Mouse (Mus musculus) myocyte (in vitro differentiated cells): ENCODE measurements around the gene Shisa9. TPM values are rescaled to one million over a fixed set of nuclear protein-coding genes. Genes with fewer than 3 reads are reported as not detected.
"Not testable (repeated sequence)": the region's sequence is repeated elsewhere in the genome, so short reads cannot be mapped to it uniquely, and the experiment has no call there.

Experiments
- H3K27me3 ChIP-seq: one replicate; pipeline ENCODE4 v1.6.1; 2011; ENCODE audit not compliant: control insufficient read depth, insufficient read depth, insufficient read length
- H3K36me3 ChIP-seq: one replicate; pipeline ENCODE4 v1.6.1; 2011; ENCODE audit not compliant: control insufficient read depth, insufficient read depth
- H3K4me2 ChIP-seq: one replicate; pipeline ENCODE4 v1.6.1; 2011; ENCODE audit warnings: low read depth, control low read depth
- H3K4me3 ChIP-seq: one replicate; pipeline ENCODE4 v1.5.1; 2011; ENCODE audit warnings: mild to moderate bottlenecking, control low read depth, moderate library complexity
- H3K79me2 ChIP-seq: one replicate; pipeline ENCODE4 v1.6.1; 2011; ENCODE audit not compliant: control insufficient read depth, insufficient read depth
- H3ac ChIP-seq: one replicate; pipeline ENCODE4 v1.6.1; 2011; ENCODE audit not compliant: control insufficient read depth, insufficient read length
- CEBPB ChIP-seq: IDR thresholded peaks from 2 replicates; pipeline ENCODE4 v1.6.1; 2011; ENCODE audit warnings: mild to moderate bottlenecking, moderate library complexity; ENCODE audit not compliant: poor library complexity, insufficient read depth, severe bottlenecking
- E2F4 ChIP-seq: IDR thresholded peaks from one replicate; pipeline ENCODE4 v1.6.1; 2011; ENCODE audit warnings: mild to moderate bottlenecking, control low read depth, moderate library complexity; ENCODE audit not compliant: insufficient read depth
- MAX ChIP-seq: IDR thresholded peaks from one replicate; pipeline ENCODE4 v1.6.1; 2011; ENCODE audit warnings: low read depth, mild to moderate bottlenecking, control low read depth
- MYOD1 ChIP-seq, 3 experiments: IDR thresholded peaks; one replicate each; pipeline ENCODE4 v1.6.1; 2011; ENCODE audit warnings: control low read depth in 2 of 3, low read depth in 2 of 3, mild to moderate bottlenecking in 2 of 3, moderate library complexity in 1 of 3; ENCODE audit not compliant: insufficient read length in 2 of 3, control insufficient read depth in 1 of 3
- MYOG ChIP-seq, 3 experiments: IDR thresholded peaks; one replicate each; pipeline ENCODE4 v1.6.1; 2011; ENCODE audit warnings: control low read depth in 2 of 3, low read depth in 2 of 3, mild to moderate bottlenecking in 2 of 3; ENCODE audit not compliant: insufficient read length in 2 of 3, control insufficient read depth in 1 of 3, insufficient read depth in 1 of 3
- POLR2A ChIP-seq: IDR thresholded peaks from one replicate; pipeline ENCODE4 v1.6.1; 2011; ENCODE audit warnings: low read depth, mild to moderate bottlenecking, control low read depth, moderate library complexity; ENCODE audit not compliant: insufficient read length
- POLR2AphosphoS2 ChIP-seq: IDR thresholded peaks from one replicate; pipeline ENCODE4 v1.6.1; 2011; ENCODE audit warnings: low read depth, control low read depth; ENCODE audit not compliant: insufficient read length
- REST ChIP-seq: IDR thresholded peaks from one replicate; pipeline ENCODE4 v1.6.1; 2011; ENCODE audit warnings: mild to moderate bottlenecking, control low read depth, moderate library complexity; ENCODE audit not compliant: insufficient read depth, insufficient read length
- SRF ChIP-seq: IDR thresholded peaks from one replicate; pipeline ENCODE4 v1.6.1; 2011; ENCODE audit warnings: low read depth; ENCODE audit not compliant: control insufficient read depth, insufficient read length
- TCF12 ChIP-seq: IDR thresholded peaks from one replicate; pipeline ENCODE4 v1.6.1; 2011; ENCODE audit warnings: mild to moderate bottlenecking, control low read depth; ENCODE audit not compliant: poor library complexity, insufficient read depth, severe bottlenecking
- TCF3 ChIP-seq: IDR thresholded peaks from one replicate; pipeline ENCODE4 v1.6.1; 2011; ENCODE audit warnings: low read depth, control low read depth; ENCODE audit not compliant: insufficient read length
- USF1 ChIP-seq: IDR thresholded peaks from one replicate; pipeline ENCODE4 v1.6.1; 2011; ENCODE audit warnings: low read depth, mild to moderate bottlenecking, control low read depth, moderate library complexity
- polyA plus RNA-seq: library from polyadenylated mRNA; unstranded; fragments of >200 nt; fragmentation: generic; extraction: Trizol; gene quantifications from one replicate; pipeline ENCODE4 v1.2.1, GENCODE M21; 2012; ENCODE audit warnings: missing spikeins

The Shisa9 gene
- polyA plus RNA-seq, result not detected

- TF ChIP-seq TCF12 (no peak), USF1 (no peak), REST (no peak), POLR2AphosphoS2 (no peak)
- no peak within 1 kb of the TSS for H3K4me2 ChIP-seq
- peaks cover 38% of the 10 kb centered on the region for H3K27me3 ChIP-seq
- no peaks in the 10 kb centered on the region for H3K36me3 ChIP-seq
- no peak within 1 kb of the TSS for H3K4me3 ChIP-seq
- H3K79me2 ChIP-seq, result no peaks in the 10 kb centered on the region
- H3ac ChIP-seq, result no peak within 1 kb of the TSS
Observed at GRCm38 (mm10) chr16:11983616-11984270, at the start of gene Shisa9. TSS of gene Shisa9 (plus strand) at chr16:11984113.

DNA sequence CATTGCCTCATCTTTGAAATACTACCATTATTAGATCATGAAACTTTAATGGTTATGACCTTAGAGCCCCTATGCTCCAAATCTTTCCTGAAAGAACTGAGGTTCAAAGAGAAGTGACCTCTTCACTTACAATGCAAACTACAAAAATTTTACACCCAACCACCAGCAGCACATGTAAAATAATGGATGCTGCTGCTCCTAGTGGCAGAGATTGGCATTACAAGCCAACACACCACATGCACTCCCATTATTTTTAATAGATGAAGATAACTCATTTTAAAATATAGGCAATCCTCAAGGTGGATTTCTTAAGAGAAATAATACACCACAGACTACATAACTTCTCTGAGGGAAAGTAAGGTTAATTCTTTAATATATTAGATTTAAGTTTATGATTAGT, 43.4 kb upstream of the Shisa9 start:
- no peak for TF ChIP-seq TCF3
- no peak for TF ChIP-seq E2F4
- no peak for TF ChIP-seq USF1
- TF ChIP-seq TCF12, result no peak
- no peak for TF ChIP-seq MYOG (IDR thresholded peaks at IDR 0.05; ENCODE audit: control insufficient read depth in 1 of 3, insufficient read depth in 1 of 3, insufficient read length in 2 of 3, low read depth in 2 of 3)
- no peak for TF ChIP-seq CEBPB
- no peak for TF ChIP-seq MAX
- TF ChIP-seq POLR2AphosphoS2, result no peak
- no peak for TF ChIP-seq REST
- no peak for TF ChIP-seq SRF
- no peak for TF ChIP-seq MYOD1 (IDR thresholded peaks at IDR 0.05; ENCODE audit: control insufficient read depth in 1 of 3, insufficient read length in 2 of 3, low read depth in 2 of 3)
- TF ChIP-seq POLR2A, result no peak
- H3K79me2 ChIP-seq, result no peaks in the 10 kb centered on the region
- H3K4me3 ChIP-seq, result no peak overlapping the region
- no peaks in the 10 kb centered on the region for H3K27me3 ChIP-seq
- no peak overlapping the region for H3ac ChIP-seq
- no peak overlapping the region for H3K4me2 ChIP-seq
- H3K36me3 ChIP-seq, result no peaks in the 10 kb centered on the region

DNA sequence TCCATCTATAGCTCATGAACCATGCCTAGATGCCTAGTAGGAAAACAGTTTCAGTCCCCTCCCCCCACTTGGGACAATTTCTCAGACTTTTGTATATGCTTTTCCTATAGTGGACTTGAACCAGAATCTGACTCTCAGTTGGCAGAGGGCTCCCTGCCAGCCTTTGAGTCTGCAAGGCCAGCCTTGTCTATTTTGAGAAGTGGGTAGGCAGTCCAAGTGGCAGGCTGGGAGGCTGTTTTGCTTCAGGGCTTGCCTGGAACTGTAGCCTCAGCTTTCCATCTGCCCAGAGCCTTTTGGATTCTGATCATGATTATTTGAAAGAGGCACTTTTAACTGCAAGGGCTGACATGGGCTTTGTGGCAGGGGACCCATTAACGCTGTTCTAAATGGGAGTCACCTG, 23.2 kb upstream of the Shisa9 start:
- H3ac ChIP-seq, result no peak overlapping the region
- no peak for TF ChIP-seq POLR2A
- no peak for TF ChIP-seq CEBPB
- no peak for TF ChIP-seq TCF3
- no peak for TF ChIP-seq USF1
- TF ChIP-seq REST, result no peak
- no peak for TF ChIP-seq TCF12
- H3K27me3 ChIP-seq, result no peaks in the 10 kb centered on the region
- no peaks in the 10 kb centered on the region for H3K79me2 ChIP-seq
- no peaks in the 10 kb centered on the region for H3K36me3 ChIP-seq
- H3K4me3 ChIP-seq, result no peak overlapping the region
- H3K4me2 ChIP-seq, result no peak overlapping the region

DNA sequence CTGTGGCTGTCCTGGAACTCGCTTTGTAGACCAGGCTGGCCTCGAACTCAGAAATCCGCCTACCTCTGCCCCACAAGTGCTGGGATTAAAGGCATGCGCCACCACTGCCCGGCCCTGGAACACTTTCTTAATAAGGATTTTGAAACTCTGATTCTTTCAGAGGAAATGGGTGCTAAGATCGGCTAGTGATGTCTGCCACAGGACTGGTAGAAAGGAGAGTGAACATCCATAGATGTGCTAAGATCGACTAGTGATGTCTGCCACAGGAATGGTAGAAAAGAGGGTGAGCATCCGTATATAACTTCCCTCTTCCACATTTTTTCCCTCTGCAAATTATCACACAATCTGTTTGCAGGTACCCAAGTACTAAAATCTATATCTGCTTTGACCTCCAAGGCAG, 17.9 kb upstream of the Shisa9 start:
- TF ChIP-seq USF1 (no peak), POLR2A (no peak), TCF3 (no peak), MYOD1 (IDR thresholded peaks at IDR 0.05; ENCODE audit: control insufficient read depth in 1 of 3, insufficient read length in 2 of 3, low read depth in 2 of 3) (no peak), POLR2AphosphoS2 (no peak)
- Histone ChIP-seq H3K4me2 (no peak overlapping the region), H3K79me2 (no peaks in the 10 kb centered on the region), H3K4me3 (no peak overlapping the region), H3K36me3 (no peaks in the 10 kb centered on the region), H3ac (no peak overlapping the region), H3K27me3 (no peaks in the 10 kb centered on the region)

- H3K79me2 ChIP-seq, H3K36me3 ChIP-seq, H3K4me3 ChIP-seq, H3K4me2 ChIP-seq, H3ac ChIP-seq, H3K27me3 ChIP-seq: not testable (repeated sequence)
Observed at GRCm38 (mm10) chr16:11966810-11967209, 17.1 kb upstream of the Shisa9 start.

DNA sequence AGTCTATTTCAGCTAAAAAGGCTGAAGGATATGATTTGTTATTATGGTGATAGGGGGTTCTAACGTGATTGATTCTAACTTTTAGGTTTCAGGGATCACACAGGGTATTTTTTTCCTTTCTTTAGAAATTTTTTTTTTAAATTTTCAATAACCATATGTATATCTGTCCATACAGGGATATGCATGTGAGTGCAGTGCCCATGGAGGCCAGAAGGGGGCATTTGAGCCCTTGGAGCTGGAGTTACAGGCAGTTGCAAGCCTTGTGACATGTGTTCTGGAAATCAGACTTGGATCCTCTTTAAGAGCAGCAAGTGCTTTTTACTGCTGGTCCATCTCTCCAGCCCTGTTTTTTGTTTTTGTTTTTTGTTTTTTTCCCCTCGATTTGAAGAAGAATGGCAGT, 16.3 kb upstream of the Shisa9 start:
- H3K4me3 ChIP-seq, result no peak overlapping the region
- H3K4me2 ChIP-seq, result no peak overlapping the region
- no peaks in the 10 kb centered on the region for H3K36me3 ChIP-seq
- H3K27me3 ChIP-seq, result no peaks in the 10 kb centered on the region
- TF ChIP-seq SRF (no peak), TCF3 (no peak), MYOG (IDR thresholded peaks at IDR 0.05; ENCODE audit: control insufficient read depth in 1 of 3, insufficient read depth in 1 of 3, insufficient read length in 2 of 3, low read depth in 2 of 3) (no peak), E2F4 (no peak), TCF12 (no peak), REST (no peak), MAX (no peak), POLR2A (no peak), POLR2AphosphoS2 (no peak), USF1 (no peak), MYOD1 (IDR thresholded peaks at IDR 0.05; ENCODE audit: control insufficient read depth in 1 of 3, insufficient read length in 2 of 3, low read depth in 2 of 3) (no peak), CEBPB (no peak)
- no peaks in the 10 kb centered on the region for H3K79me2 ChIP-seq
- H3ac ChIP-seq, result no peak overlapping the region
